Comparison of ENCODE assay signal across 8 mouse cellular contexts in genomic region chr6:88193433-88194052, GRCm38 (mm10). TPM values are rescaled to one million over a fixed set of nuclear protein-coding genes. Genes with fewer than 3 reads are reported as not detected.
A peak's percentile ranks its signal among the peaks of the same experiment; 100 is the strongest.
DNase-seq lines count a peak whose midpoint lies in the region; ATAC-seq and TF ChIP-seq lines count a peak whose summit lies in the region.

Gene Gata2 (plus strand): TSS chr6:88193891.

- no peaks in the 10 kb centered on the region for H3K9me3 ChIP-seq in heart, embryonic 12.5 days (replicated peaks)
- no peaks in the 10 kb centered on the region for H3K9me3 ChIP-seq in midbrain, embryonic 10.5 days (replicated peaks)

- DNase-seq in Patski (ENCODE audit: low read depth, low spot score) = peak; percentile 22
- peak; percentile 67 for DNase-seq in kidney, postnatal 14 days
- DNase-seq in midbrain, embryonic 10.5 days (ENCODE audit: low spot score) = peak; percentile 63
- DNase-seq in cerebellum, adult 9-11 months = no peak
- no peak for DNase-seq in right cerebral cortex, postnatal 36 days (ENCODE audit: low spot score in 2 of 2)
- DNase-seq in right cerebral cortex, adult 18-20 months = no peak

- WGBS in heart, embryonic 12.5 days = 1% methylated on average over 55 of the region's 57 CpGs
- WGBS in midbrain, embryonic 10.5 days = under 1% methylated on average over 57 of the region's 57 CpGs

- no peaks in the 10 kb centered on the region for H3K27me3 ChIP-seq in Patski
- peaks cover 97% of the 10 kb centered on the region for H3K27me3 ChIP-seq in heart, embryonic 12.5 days (replicated peaks)
- H3K27me3 ChIP-seq in midbrain, embryonic 10.5 days (ENCODE audit: low read depth, poor library complexity, severe bottlenecking) = peaks cover 100% of the 10 kb centered on the region

- peak within 1 kb of the TSS; percentile 90 for H3K4me2 ChIP-seq in heart, embryonic 12.5 days

- no peaks in the 10 kb centered on the region for H3K4me1 ChIP-seq in brown adipose tissue, adult 24 weeks (ENCODE audit: control insufficient read depth, insufficient read depth, insufficient read length, low read length)
- H3K4me1 ChIP-seq in heart, embryonic 12.5 days (replicated peaks) = peaks cover 54% of the 10 kb centered on the region
- H3K4me1 ChIP-seq in midbrain, embryonic 10.5 days = peaks cover 69% of the 10 kb centered on the region

- TF ChIP-seq CTCF in Patski (IDR thresholded peaks at IDR 0.05) = no peak

- CTCF ChIA-PET in Patski (lab: Charles Lee) = interaction anchor here (1.0 to 1.8 kb wide), 4 partner anchors 48 to 307 kb away, joined by 3 to 8 read pairs (median 4); no protein-coding TSS in a partner anchor

- POLR2A ChIA-PET in Patski (lab: Charles Lee) = interaction anchor here (0.6 to 1.5 kb wide), 3 partner anchors 48 to 127 kb away, joined by 4 to 7 read pairs (median 4); no protein-coding TSS in a partner anchor

- peak within 1 kb of the TSS; percentile 67 for H3K9ac ChIP-seq in heart, embryonic 12.5 days

- H3K27ac ChIP-seq in brown adipose tissue, adult 24 weeks (replicated peaks; ENCODE audit: low read depth, low read length) = no peak within 1 kb of the TSS
- H3K27ac ChIP-seq in heart, embryonic 12.5 days (ENCODE audit: poor library complexity, severe bottlenecking) = no peak within 1 kb of the TSS
- H3K27ac ChIP-seq in midbrain, embryonic 10.5 days (replicated peaks) = peak within 1 kb of the TSS; percentile 49

- peak; percentile 41 for ATAC-seq in Patski
- ATAC-seq in heart, embryonic 12.5 days (ENCODE audit: insufficient number of reproducible peaks, low FRiP score) = no peak

- H3K4me3 ChIP-seq in brown adipose tissue, adult 24 weeks (ENCODE audit: insufficient read depth, low read depth, low read length) = peak within 1 kb of the TSS; percentile 51
- H3K4me3 ChIP-seq in heart, embryonic 12.5 days = peak within 1 kb of the TSS; percentile 48
- peak within 1 kb of the TSS; percentile 55 for H3K4me3 ChIP-seq in midbrain, embryonic 10.5 days

- in situ Hi-C loops in Patski (cut with MboI; ENCODE audit: low pct_unique_long_range_greater_than_20kb) = loop anchor here (5.0 to 25.0 kb wide), 2 partner anchors 239 to 669 kb away; no protein-coding TSS in a partner anchor

- no peaks in the 10 kb centered on the region for H3K36me3 ChIP-seq in heart, embryonic 12.5 days
- H3K36me3 ChIP-seq in midbrain, embryonic 10.5 days = no peaks in the 10 kb centered on the region

RNA-seq across cellular contexts. Expression of gene Gata2, which starts in this region (rescaled TPM):
- polyA plus RNA-seq in Patski (2021) = 6.2 TPM
- polyA plus RNA-seq in brown adipose tissue, adult 24 weeks (2012; ENCODE audit: insufficient read depth, insufficient read length, missing spikeins) = 4.7 and 7.0 TPM in 2 replicates
- polyA plus RNA-seq in heart, embryonic 12.5 days (2016; fragmentation: Nextera tagmentation; extraction: Ambion mirVana) = 20.8 and 21.3 TPM in 2 replicates
- polyA plus RNA-seq in midbrain, embryonic 10.5 days (2016; fragmentation: Nextera tagmentation; extraction: Ambion mirVana) = 19.3 and 36.1 TPM in 2 replicates

Comparison
In these comparisons a context has a peak if more than half of its experiments do, and no peak if none do; other contexts are left out.
1. DNase-seq: peak in Patski (single experiment), kidney, postnatal 14 days (single experiment) and midbrain, embryonic 10.5 days (single experiment); none in cerebellum, adult 9-11 months (single experiment), right cerebral cortex, postnatal 36 days (0 of 2) and right cerebral cortex, adult 18-20 months (single experiment).
2. Peak in every context shown above with its lines, with median percentiles within 50 percentile points of each other: H3K4me3 ChIP-seq.